Mouse (Mus musculus): ENCODE measurements around the gene Eral1. TPM values are rescaled to one million over a fixed set of nuclear protein-coding genes. Genes with fewer than 3 reads are reported as not detected.
"Not testable (repeated sequence)": the region's sequence is repeated elsewhere in the genome, so short reads cannot be mapped to it uniquely, and the experiment has no call there.

Gene Eral1
- polyA plus RNA-seq, 1 experiment: 26.0 TPM

DNA sequence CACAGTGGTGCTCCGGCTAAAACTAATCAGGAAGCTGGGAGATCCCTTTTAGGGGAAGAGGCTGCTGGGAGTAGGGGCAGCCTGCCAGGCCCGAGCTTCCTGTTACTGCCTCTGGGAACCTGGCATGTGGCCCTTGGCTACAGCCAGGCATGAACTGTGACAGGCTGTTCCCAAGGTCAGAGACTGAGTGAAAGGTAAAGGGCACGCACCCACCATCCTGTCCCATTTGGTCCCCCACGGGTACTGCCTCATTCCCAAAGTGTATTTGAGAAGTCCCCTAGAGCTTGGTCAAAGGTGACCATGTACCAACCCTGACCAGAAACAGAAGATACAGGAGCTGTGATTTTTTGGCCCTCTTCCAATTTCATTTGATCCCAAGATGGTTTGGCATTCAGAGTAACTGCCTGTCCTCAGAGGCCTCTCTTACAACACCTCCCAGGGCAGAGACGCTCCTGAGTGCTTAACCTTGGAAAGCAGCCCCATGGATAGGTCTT, 35.4 kb downstream of the Eral1 start:
- H3K4me1 ChIP-seq (ENCODE audit: control insufficient read depth, insufficient read depth, low read length): no peaks in the 10 kb centered on the region
- no peak overlapping the region for H3K4me3 ChIP-seq (ENCODE audit: insufficient read depth, low read length)
- no peak overlapping the region for H3K27ac ChIP-seq (ENCODE audit: insufficient read depth, low read length)
- TF ChIP-seq CTCF (IDR thresholded peaks at IDR 0.05; ENCODE audit: extremely low read depth, insufficient read depth, low read length) (no peak), POLR2A (IDR thresholded peaks at IDR 0.05; ENCODE audit: extremely low read depth, insufficient read depth, low read length) (no peak)

DNA sequence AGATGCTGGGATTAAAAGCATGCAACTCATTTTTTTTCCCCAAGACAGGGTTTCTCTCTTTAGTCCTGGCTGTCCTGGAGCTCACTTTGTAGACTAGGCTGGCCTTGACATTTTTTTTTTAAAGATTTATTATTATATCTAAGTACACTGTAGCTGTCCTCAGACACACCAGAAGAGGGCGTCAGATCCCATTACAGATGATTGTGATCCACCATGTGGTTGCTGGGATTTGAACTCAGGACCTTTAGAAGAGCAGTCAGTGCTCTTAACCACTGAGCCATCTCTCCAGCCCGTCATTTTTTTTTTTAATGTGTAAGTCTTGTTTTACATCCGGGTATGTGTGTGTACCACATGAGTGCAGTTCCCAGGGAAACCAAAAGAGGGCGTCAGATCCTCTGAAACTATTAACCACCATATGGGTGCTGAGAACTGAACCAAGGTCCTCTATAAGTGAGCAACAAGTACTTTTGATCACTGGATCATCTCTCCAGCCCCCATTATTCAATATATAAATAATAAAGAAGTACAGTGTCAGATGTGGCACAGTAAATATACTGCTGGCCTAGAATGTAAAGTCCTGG, 37.8 kb downstream of the Eral1 start:
- H3K4me1 ChIP-seq (ENCODE audit: control insufficient read depth, insufficient read depth, low read length); H3K27ac ChIP-seq (ENCODE audit: insufficient read depth, low read length); H3K4me3 ChIP-seq (ENCODE audit: insufficient read depth, low read length): not testable (repeated sequence)

GRCm38 (mm10) chr11:78040878-78041277, 39.3 kb downstream of the Eral1 start:
- Histone ChIP-seq H3K27ac (ENCODE audit: insufficient read depth, low read length) (no peak overlapping the region), H3K4me1 (ENCODE audit: control insufficient read depth, insufficient read depth, low read length) (no peaks in the 10 kb centered on the region; the same call in 1 of the 2 replicates), H3K4me3 (ENCODE audit: insufficient read depth, low read length) (no peak overlapping the region)
- TF ChIP-seq CTCF (IDR thresholded peaks at IDR 0.05; ENCODE audit: extremely low read depth, insufficient read depth, low read length) (no peak), POLR2A (IDR thresholded peaks at IDR 0.05; ENCODE audit: extremely low read depth, insufficient read depth, low read length) (no peak)

DNA sequence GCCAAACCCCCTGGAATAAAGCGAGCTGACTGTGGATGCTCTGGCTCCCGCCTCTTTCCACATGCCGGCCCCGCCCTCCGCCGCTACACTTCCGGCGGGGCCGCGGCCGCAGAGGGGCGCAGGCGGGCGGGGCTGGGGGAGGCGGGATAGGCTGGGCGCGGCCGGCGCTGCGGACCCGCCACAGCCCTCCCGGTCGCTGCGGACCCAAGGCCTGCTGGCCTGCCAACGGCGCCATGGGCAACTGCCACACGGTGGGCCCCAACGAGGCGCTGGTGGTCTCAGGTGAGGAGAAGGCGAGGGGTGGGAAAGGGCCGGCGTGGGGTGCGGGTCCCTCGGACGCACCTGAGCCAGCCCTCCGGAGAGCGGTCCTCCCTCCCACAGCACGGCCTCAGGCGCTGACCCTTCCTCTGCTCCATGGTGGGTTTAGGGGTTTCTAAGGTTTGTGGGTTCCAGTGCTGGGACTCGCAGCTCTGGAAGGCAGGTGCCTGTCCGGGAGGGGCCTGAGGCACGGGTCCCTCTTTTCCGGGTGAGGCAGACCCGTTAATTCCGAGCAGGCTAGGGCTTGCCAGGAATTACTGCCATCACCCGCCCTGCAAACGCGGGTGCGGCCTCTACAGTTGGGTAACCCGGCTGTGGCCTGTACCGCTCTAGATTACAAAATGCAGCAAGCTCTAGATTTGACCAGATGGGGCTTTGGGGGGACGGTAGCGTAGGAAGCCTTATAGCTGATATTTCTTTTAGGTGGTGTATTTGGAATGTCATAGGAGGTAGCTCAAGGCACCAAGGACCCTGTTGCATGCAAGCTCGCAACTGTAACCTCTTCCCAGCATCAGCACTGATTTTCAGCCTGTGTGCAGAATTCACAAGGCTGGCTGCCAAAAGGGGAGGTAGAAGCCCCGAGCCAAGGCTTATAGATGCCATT, 42.1 kb downstream of the Eral1 start, which contains the start of gene Flot2:
Flot2 (plus strand) TSS at position 101 of the 922 bp plus-strand sequence.
- TF ChIP-seq POLR2A (IDR thresholded peaks at IDR 0.05; ENCODE audit: extremely low read depth, insufficient read depth, low read length): 0 out of 2 replicates have a peak, but pooled peaks have one; percentile 24
- TF ChIP-seq CTCF (IDR thresholded peaks at IDR 0.05; ENCODE audit: extremely low read depth, insufficient read depth, low read length): no peak
- no peaks in the 10 kb centered on the region; the same call in 1 of the 2 replicates for H3K4me1 ChIP-seq (ENCODE audit: control insufficient read depth, insufficient read depth, low read length)

GRCm38 (mm10) chr11:78036791-78037190, 43.4 kb downstream of the Eral1 start:
- no peak overlapping the region for H3K27ac ChIP-seq (ENCODE audit: insufficient read depth, low read length)
- peaks cover 2% of the 10 kb centered on the region; the same call in 1 of the 2 replicates for H3K4me1 ChIP-seq (ENCODE audit: control insufficient read depth, insufficient read depth, low read length)
- no peak overlapping the region for H3K4me3 ChIP-seq (ENCODE audit: insufficient read depth, low read length)
- no peak for TF ChIP-seq CTCF (IDR thresholded peaks at IDR 0.05; ENCODE audit: extremely low read depth, insufficient read depth, low read length)
- TF ChIP-seq POLR2A (IDR thresholded peaks at IDR 0.05; ENCODE audit: extremely low read depth, insufficient read depth, low read length): no peak

More for the DNA sequence above, 42.1 kb downstream of the Eral1 start, which contains the start of gene Flot2:
- peak within 1 kb of the TSS; percentile 97 for H3K4me3 ChIP-seq (ENCODE audit: insufficient read depth, low read length)
- peak within 1 kb of the TSS; percentile 60 for H3K27ac ChIP-seq (ENCODE audit: insufficient read depth, low read length)

GRCm38 (mm10) chr11:78033931-78034617, 46.1 kb downstream of the Eral1 start:
- Histone ChIP-seq H3K4me3 (ENCODE audit: insufficient read depth, low read length) (no peak overlapping the region), H3K4me1 (ENCODE audit: control insufficient read depth, insufficient read depth, low read length) (peaks cover 2% of the 10 kb centered on the region; the same call in 1 of the 2 replicates), H3K27ac (ENCODE audit: insufficient read depth, low read length) (no peak overlapping the region)
- TF ChIP-seq CTCF (IDR thresholded peaks at IDR 0.05; ENCODE audit: extremely low read depth, insufficient read depth, low read length) (no peak), POLR2A (IDR thresholded peaks at IDR 0.05; ENCODE audit: extremely low read depth, insufficient read depth, low read length) (no peak)

DNA sequence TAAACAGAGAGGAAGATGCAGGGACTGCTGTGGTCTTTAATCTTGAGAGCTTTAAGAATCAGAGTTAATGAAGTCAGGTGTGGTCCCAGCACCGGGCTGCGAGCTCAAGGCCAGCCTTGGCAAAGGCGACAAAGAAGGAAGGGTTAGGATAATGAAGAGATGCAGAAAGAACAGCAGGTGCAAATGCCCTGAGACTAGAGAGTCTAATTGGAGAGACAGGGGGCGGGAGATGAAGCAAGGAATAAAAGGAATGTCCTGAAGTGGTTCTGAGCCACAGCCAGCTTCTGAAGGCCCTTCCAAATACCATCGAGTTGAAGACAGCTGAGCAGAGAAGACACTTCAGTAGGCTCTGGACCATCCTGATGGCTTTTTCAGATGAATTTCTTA, 47.4 kb downstream of the Eral1 start:
- TF ChIP-seq POLR2A (IDR thresholded peaks at IDR 0.05; ENCODE audit: extremely low read depth, insufficient read depth, low read length) (no peak), CTCF (IDR thresholded peaks at IDR 0.05; ENCODE audit: extremely low read depth, insufficient read depth, low read length) (no peak)
- Histone ChIP-seq H3K4me3 (ENCODE audit: insufficient read depth, low read length) (peak overlapping the region; percentile 65), H3K4me1 (ENCODE audit: control insufficient read depth, insufficient read depth, low read length) (peaks cover 2% of the 10 kb centered on the region; the same call in 1 of the 2 replicates), H3K27ac (ENCODE audit: insufficient read depth, low read length) (no peak overlapping the region)

- Histone ChIP-seq H3K4me3 (ENCODE audit: insufficient read depth, low read length) (peak within 1 kb of the TSS; percentile 65), H3K27ac (ENCODE audit: insufficient read depth, low read length) (0 out of 2 replicates have a peak within 1 kb of the TSS, but pooled peaks have one; percentile 5), H3K4me1 (ENCODE audit: control insufficient read depth, insufficient read depth, low read length) (peaks cover 2% of the 10 kb centered on the region; the same call in 1 of the 2 replicates)
- TF ChIP-seq POLR2A (IDR thresholded peaks at IDR 0.05; ENCODE audit: extremely low read depth, insufficient read depth, low read length): no peak
- peak; percentile 39; the same call in 1 of the 2 replicates for TF ChIP-seq CTCF (IDR thresholded peaks at IDR 0.05; ENCODE audit: extremely low read depth, insufficient read depth, low read length)
These were observed 48.0 kb downstream of the Eral1 start, which contains the start of gene Dhrs13 for GRCm38 (mm10) chr11:78031947-78032808. Gene Dhrs13 (plus strand): TSS chr11:78032280.
